Mouse (Mus musculus): ENCODE results near the gene Zfp654. TPM values are rescaled to one million over a fixed set of nuclear protein-coding genes. Genes with fewer than 3 reads are reported as not detected.

Zfp654 gene
- polyA plus RNA-seq, 1 experiment from 2014 or later = 7.0 TPM

GRCm38 (mm10) chr16:64879735-64880134, 28.3 kb upstream of the Zfp654 start:
- no peaks in the 10 kb centered on the region for H3K27me3 ChIP-seq (replicated peaks; ENCODE audit: control insufficient read depth, insufficient read depth, low read length)
- H3K9ac ChIP-seq (replicated peaks; ENCODE audit: low read depth, low read length) = no peak overlapping the region
- WGBS = 91% methylated on average over 5 of the region's 5 CpGs
- H3K27ac ChIP-seq (ENCODE audit: low read length) = no peak overlapping the region
- no peaks in the 10 kb centered on the region for H3K9me3 ChIP-seq (ENCODE audit: control insufficient read depth, low read length)
- no peak for ATAC-seq
- no peak overlapping the region for H3K4me3 ChIP-seq (replicated peaks; ENCODE audit: low read length)
- no peaks in the 10 kb centered on the region for H3K4me1 ChIP-seq (replicated peaks; ENCODE audit: control insufficient read depth, insufficient read depth, low read length)
- H3K36me3 ChIP-seq (ENCODE audit: control insufficient read depth, insufficient read depth) = no peaks in the 10 kb centered on the region
- no peak overlapping the region for H3K4me2 ChIP-seq (ENCODE audit: low read length)

DNA sequence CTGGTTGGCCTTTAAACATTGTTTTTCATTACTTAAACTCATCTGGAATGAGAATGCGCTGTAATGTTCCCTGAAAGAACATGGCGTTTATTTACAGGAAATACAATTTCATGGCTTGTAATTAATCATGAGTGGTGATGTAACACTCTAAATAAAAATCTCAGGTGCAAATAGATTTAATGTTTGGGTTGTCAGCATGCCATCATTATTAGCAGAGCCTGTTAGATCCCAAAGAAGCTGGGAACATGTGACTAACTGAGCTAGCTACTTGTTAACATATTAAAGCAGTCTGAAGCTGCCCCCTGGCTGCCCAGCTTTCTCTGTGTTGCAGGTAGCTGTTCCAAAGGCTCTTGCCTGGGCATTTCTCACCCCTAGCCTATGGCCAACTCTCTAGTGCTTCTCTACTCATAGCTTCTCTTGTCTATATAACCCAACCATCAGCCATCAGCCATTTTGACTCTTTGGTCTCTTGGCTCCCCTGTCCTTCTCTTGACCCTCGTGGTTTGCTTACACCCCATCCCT, 27.2 kb upstream of the Zfp654 start:
- Histone ChIP-seq H3K36me3 (ENCODE audit: control insufficient read depth, insufficient read depth) (no peaks in the 10 kb centered on the region), H3K27ac (ENCODE audit: low read length) (no peak overlapping the region), H3K4me1 (replicated peaks; ENCODE audit: control insufficient read depth, insufficient read depth, low read length) (no peaks in the 10 kb centered on the region), H3K4me2 (ENCODE audit: low read length) (no peak overlapping the region), H3K27me3 (replicated peaks; ENCODE audit: control insufficient read depth, insufficient read depth, low read length) (no peaks in the 10 kb centered on the region), H3K9me3 (ENCODE audit: control insufficient read depth, low read length) (no peaks in the 10 kb centered on the region), H3K9ac (replicated peaks; ENCODE audit: low read depth, low read length) (no peak overlapping the region), H3K4me3 (replicated peaks; ENCODE audit: low read length) (no peak overlapping the region)
- no peak for ATAC-seq
- 84% methylated on average over 3 of the region's 3 CpGs for WGBS

DNA sequence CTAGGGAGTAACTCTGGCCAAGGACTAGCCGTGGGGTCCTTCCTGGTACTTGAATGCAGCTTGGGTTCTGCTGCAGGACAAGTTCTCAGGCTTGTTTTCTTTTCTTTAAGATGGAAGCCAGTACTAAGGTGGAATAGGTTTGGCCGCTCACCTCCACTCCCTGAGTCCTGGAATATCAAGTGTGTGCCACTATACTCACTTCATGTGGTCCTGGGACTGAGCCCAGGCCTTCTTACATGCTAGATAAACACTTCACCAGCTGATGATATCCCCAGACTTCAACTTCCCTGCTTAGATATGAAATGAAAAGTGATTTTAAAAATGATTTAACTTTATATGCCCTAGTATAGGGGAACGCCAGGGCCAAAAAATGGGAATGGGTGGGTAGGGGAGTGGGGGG, 25.9 kb upstream of the Zfp654 start:
- H3K4me2 ChIP-seq (ENCODE audit: low read length) = no peak overlapping the region
- 94% methylated on average over 3 of the region's 3 CpGs for WGBS
- no peaks in the 10 kb centered on the region for H3K36me3 ChIP-seq (ENCODE audit: control insufficient read depth, insufficient read depth)
- H3K9ac ChIP-seq (replicated peaks; ENCODE audit: low read depth, low read length) = no peak overlapping the region
- H3K4me1 ChIP-seq (replicated peaks; ENCODE audit: control insufficient read depth, insufficient read depth, low read length) = peaks cover 2% of the 10 kb centered on the region; the same call in 1 of the 2 replicates
- no peak overlapping the region for H3K4me3 ChIP-seq (replicated peaks; ENCODE audit: low read length)
- H3K27me3 ChIP-seq (replicated peaks; ENCODE audit: control insufficient read depth, insufficient read depth, low read length) = no peaks in the 10 kb centered on the region
- no peak for ATAC-seq
- H3K9me3 ChIP-seq (ENCODE audit: control insufficient read depth, low read length) = no peaks in the 10 kb centered on the region
- H3K27ac ChIP-seq (ENCODE audit: low read length) = no peak overlapping the region

GRCm38 (mm10) chr16:64876631-64877265, 25.3 kb upstream of the Zfp654 start:
- Histone ChIP-seq H3K4me3 (replicated peaks; ENCODE audit: low read length) (no peak overlapping the region), H3K27me3 (replicated peaks; ENCODE audit: control insufficient read depth, insufficient read depth, low read length) (no peaks in the 10 kb centered on the region), H3K4me2 (ENCODE audit: low read length) (no peak overlapping the region), H3K9me3 (ENCODE audit: control insufficient read depth, low read length) (no peaks in the 10 kb centered on the region), H3K9ac (replicated peaks; ENCODE audit: low read depth, low read length) (no peak overlapping the region), H3K36me3 (ENCODE audit: control insufficient read depth, insufficient read depth) (no peaks in the 10 kb centered on the region), H3K27ac (ENCODE audit: low read length) (no peak overlapping the region), H3K4me1 (replicated peaks; ENCODE audit: control insufficient read depth, insufficient read depth, low read length) (peaks cover 2% of the 10 kb centered on the region; the same call in 1 of the 2 replicates)
- WGBS = 70% methylated on average over 4 of the region's 4 CpGs
- no peak for ATAC-seq

DNA sequence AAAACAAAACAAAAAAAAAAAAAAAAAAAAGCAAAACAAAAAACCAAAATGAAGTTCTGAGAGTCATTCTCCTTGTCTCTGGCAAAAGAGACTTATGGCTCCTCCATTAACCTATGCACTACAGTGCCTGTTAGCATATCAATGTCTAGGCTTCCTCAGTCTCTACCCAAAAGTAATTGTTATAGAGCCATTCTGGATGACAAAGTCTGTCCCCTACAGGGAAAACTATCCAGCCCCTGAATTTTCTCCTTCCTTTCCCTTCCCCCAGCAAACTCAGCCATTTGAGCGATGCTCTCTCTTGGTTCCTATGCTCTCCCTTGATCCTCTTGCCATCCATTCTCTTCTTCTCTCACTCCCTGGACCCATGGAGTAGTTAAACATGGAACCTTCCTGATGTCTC, 24.4 kb upstream of the Zfp654 start:
- Histone ChIP-seq H3K4me3 (replicated peaks; ENCODE audit: low read length) (no peak overlapping the region), H3K9ac (replicated peaks; ENCODE audit: low read depth, low read length) (no peak overlapping the region), H3K4me1 (replicated peaks; ENCODE audit: control insufficient read depth, insufficient read depth, low read length) (peaks cover 2% of the 10 kb centered on the region; the same call in 1 of the 2 replicates), H3K9me3 (ENCODE audit: control insufficient read depth, low read length) (no peaks in the 10 kb centered on the region), H3K36me3 (ENCODE audit: control insufficient read depth, insufficient read depth) (no peaks in the 10 kb centered on the region), H3K27me3 (replicated peaks; ENCODE audit: control insufficient read depth, insufficient read depth, low read length) (no peaks in the 10 kb centered on the region), H3K4me2 (ENCODE audit: low read length) (no peak overlapping the region), H3K27ac (ENCODE audit: low read length) (no peak overlapping the region)
- WGBS = 85% methylated on average over 1 of the region's 1 CpGs
- ATAC-seq = no peak

DNA sequence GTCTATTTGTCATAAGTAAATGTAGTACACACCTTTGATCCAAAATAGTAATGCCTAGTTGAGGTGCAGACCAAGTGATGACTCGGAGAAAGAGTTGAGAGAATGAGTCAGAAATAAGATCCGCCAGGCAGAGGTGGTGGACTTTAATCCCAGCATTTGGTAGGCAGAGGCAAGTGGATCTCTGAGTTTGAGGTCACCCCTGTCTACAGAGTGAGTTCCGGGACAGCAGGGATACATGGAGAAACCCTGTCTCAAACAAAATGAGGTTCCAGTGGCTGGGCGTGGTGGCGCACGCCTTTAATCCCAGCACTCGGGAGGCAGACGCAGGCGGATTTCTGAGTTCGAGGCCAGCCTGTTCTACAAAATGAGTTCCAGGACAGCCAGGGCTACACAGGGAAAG, 23.9 kb upstream of the Zfp654 start:
- no peak overlapping the region for H3K27ac ChIP-seq (ENCODE audit: low read length)
- no peaks in the 10 kb centered on the region for H3K36me3 ChIP-seq (ENCODE audit: control insufficient read depth, insufficient read depth)
- H3K4me1 ChIP-seq (replicated peaks; ENCODE audit: control insufficient read depth, insufficient read depth, low read length) = peaks cover 2% of the 10 kb centered on the region; the same call in 1 of the 2 replicates
- H3K9me3 ChIP-seq (ENCODE audit: control insufficient read depth, low read length) = no peaks in the 10 kb centered on the region
- no peak for ATAC-seq
- 95% methylated on average over 10 of the region's 10 CpGs for WGBS
- no peak overlapping the region for H3K4me2 ChIP-seq (ENCODE audit: low read length)
- no peaks in the 10 kb centered on the region for H3K27me3 ChIP-seq (replicated peaks; ENCODE audit: control insufficient read depth, insufficient read depth, low read length)
- H3K4me3 ChIP-seq (replicated peaks; ENCODE audit: low read length) = no peak overlapping the region
- H3K9ac ChIP-seq (replicated peaks; ENCODE audit: low read depth, low read length) = no peak overlapping the region

DNA sequence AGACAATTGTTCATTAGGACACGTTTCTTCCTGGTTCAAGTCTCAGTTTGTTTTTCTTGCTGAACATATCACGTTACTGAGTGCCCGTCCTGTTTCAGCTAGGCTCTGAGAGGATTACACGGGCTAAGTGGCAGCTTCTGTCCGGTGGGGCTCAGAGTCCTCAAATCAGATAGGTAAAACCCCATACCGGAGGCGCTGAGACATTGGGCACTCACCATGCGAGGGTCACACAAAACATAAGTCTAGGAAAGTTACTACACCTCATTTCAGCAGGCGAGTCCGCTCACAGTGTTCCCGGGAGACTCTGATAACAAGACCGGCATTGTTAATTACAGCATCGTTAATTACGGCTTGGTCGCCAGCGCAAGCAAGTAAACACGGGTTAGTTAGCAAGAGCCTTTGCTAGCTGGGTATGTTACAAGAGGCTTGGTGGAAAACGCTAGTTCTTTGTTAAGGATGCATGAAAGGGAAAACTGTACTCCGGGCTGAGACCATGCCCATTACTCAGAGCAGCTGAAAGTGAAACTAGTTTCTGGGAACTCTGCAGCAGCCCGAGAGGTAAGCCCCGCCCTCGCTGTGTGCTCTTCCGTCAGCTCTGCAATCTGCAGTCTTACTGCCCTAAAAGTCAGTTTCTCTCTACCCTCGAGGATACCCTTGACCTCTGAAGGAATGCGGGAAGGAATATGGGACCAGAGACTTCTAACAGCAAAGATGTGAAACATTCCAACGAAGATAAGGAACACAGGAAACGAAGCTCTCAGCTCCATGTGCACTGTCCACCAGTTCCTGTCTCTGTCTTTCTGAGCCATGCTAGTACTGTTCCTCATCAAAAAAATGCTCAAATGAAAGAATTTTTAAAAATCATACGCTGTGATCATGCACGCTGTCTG, 22.2 kb upstream of the Zfp654 start:
- no peaks in the 10 kb centered on the region for H3K27me3 ChIP-seq (replicated peaks; ENCODE audit: control insufficient read depth, insufficient read depth, low read length)
- H3K4me3 ChIP-seq (replicated peaks; ENCODE audit: low read length) = peak overlapping the region; percentile 49
- 2% methylated on average over 29 of the region's 29 CpGs for WGBS
- H3K27ac ChIP-seq (ENCODE audit: low read length) = peak overlapping the region; percentile 34
- H3K4me2 ChIP-seq (ENCODE audit: low read length) = peak overlapping the region; percentile 93
- H3K9me3 ChIP-seq (ENCODE audit: control insufficient read depth, low read length) = no peaks in the 10 kb centered on the region
- peak; percentile 96 for ATAC-seq
- H3K4me1 ChIP-seq (replicated peaks; ENCODE audit: control insufficient read depth, insufficient read depth, low read length) = peaks cover 2% of the 10 kb centered on the region; the same call in 1 of the 2 replicates
- H3K36me3 ChIP-seq (ENCODE audit: control insufficient read depth, insufficient read depth) = no peaks in the 10 kb centered on the region
- H3K9ac ChIP-seq (replicated peaks; ENCODE audit: low read depth, low read length) = peak overlapping the region; percentile 49

DNA sequence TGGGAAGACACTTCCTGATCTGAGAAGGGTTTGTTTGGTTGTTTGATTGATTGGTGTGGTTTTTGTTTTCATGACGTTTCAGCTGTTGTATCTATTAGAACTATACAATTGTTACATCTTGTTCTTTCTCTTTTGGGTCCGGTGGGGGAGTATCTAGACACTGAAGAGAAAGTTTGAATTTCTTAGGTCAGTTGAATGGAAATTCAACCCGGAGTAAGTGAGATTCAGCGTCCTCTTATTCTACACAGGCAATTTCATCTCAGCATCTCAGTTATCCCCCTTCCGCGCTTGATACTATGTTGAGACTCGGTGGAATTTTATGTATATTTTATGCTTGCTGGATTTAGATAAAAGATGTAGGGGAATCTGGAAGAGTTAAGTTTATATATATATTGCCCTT, 21.4 kb upstream of the Zfp654 start:
- Histone ChIP-seq H3K9ac (replicated peaks; ENCODE audit: low read depth, low read length) (no peak overlapping the region), H3K4me3 (replicated peaks; ENCODE audit: low read length) (peak overlapping the region; percentile 24), H3K36me3 (ENCODE audit: control insufficient read depth, insufficient read depth) (no peaks in the 10 kb centered on the region), H3K27me3 (replicated peaks; ENCODE audit: control insufficient read depth, insufficient read depth, low read length) (no peaks in the 10 kb centered on the region), H3K4me2 (ENCODE audit: low read length) (peak overlapping the region; percentile 51), H3K9me3 (ENCODE audit: control insufficient read depth, low read length) (no peaks in the 10 kb centered on the region), H3K4me1 (replicated peaks; ENCODE audit: control insufficient read depth, insufficient read depth, low read length) (peaks cover 2% of the 10 kb centered on the region; the same call in 1 of the 2 replicates), H3K27ac (ENCODE audit: low read length) (no peak overlapping the region)
- 8% methylated on average over 7 of the region's 7 CpGs for WGBS
- no peak for ATAC-seq

- WGBS = 25% methylated on average over 3 of the region's 3 CpGs
Observed at GRCm38 (mm10) chr16:64872296-64872695, 20.8 kb upstream of the Zfp654 start.

More at GRCm38 (mm10) chr16:64872296-64872695, 20.8 kb upstream of the Zfp654 start:
- H3K4me3 ChIP-seq (replicated peaks; ENCODE audit: low read length) = no peak overlapping the region
- no peak overlapping the region for H3K27ac ChIP-seq (ENCODE audit: low read length)
- no peaks in the 10 kb centered on the region for H3K27me3 ChIP-seq (replicated peaks; ENCODE audit: control insufficient read depth, insufficient read depth, low read length)
- no peak for ATAC-seq
- no peak overlapping the region for H3K9ac ChIP-seq (replicated peaks; ENCODE audit: low read depth, low read length)
- no peaks in the 10 kb centered on the region for H3K9me3 ChIP-seq (ENCODE audit: control insufficient read depth, low read length)
- no peak overlapping the region for H3K4me2 ChIP-seq (ENCODE audit: low read length)
- H3K4me1 ChIP-seq (replicated peaks; ENCODE audit: control insufficient read depth, insufficient read depth, low read length) = peaks cover 2% of the 10 kb centered on the region; the same call in 1 of the 2 replicates
- H3K36me3 ChIP-seq (ENCODE audit: control insufficient read depth, insufficient read depth) = no peaks in the 10 kb centered on the region
